Comparison of ENCODE assay signal across 8 mouse cellular contexts in the genomic region with DNA sequence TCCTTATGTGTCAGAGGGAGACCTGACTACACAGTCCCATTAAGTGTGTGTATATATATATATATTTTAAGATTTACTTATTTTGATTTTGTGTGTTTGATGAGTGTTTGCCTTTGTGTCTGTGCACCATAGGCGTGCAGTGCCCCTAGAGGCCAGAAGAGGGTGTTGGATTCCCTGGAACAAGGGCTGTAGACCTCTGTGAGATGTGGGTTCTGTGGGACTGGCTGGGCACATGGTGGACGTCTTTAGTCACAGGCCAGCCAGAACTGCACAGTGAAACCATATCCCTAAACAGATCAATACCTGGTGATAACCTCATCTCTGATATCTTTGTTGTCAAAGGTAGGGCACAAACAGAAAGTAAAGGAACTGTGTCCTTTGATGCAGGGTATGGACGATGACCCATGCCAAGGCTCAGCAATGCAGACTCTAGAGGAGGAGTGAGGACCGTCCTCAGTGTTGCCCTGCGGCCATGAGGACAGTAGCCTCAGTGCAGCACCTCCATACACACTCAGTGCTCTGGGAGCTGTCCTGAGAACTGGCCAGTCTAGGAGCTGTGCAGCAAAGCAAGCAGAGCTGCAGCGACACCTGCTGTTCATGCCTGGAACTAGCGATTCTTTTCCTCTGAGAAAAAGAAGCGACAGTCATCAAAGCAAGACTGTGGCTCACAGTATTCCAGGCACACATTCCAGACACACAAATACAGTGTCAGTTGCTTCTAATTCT. TPM values are rescaled to one million over a fixed set of nuclear protein-coding genes. Genes with fewer than 3 reads are reported as not detected.
DNase-seq lines count a peak whose midpoint lies in the region; ATAC-seq and TF ChIP-seq lines count a peak whose summit lies in the region.

No protein-coding gene starts in this region.

- WGBS in embryonic facial prominence, embryonic 11.5 days = 63% methylated on average over 8 of the region's 8 CpGs

- peak; percentile 77; the same call in 1 of the 2 replicates for ATAC-seq in embryonic facial prominence, embryonic 11.5 days (replicated peaks; ENCODE audit: insufficient number of reproducible peaks, low FRiP score, low TSS enrichment, low read depth)

- dilution Hi-C loops in CH12.LX (cut with MboI; ENCODE audit: extremely low pct_ligation_motif_present, extremely low pct_unique_long_range_greater_than_20kb, low sequenced_read_pairs) = no loop called here

- peaks cover 41 to 93% of the 10 kb centered on the region in 2 experiments for H3K36me3 ChIP-seq in CH12.LX (replicated peaks in 1 of 2; ENCODE audit: control insufficient read depth in 1 of 2, insufficient read depth in 1 of 2, low read length in 1 of 2)
- H3K36me3 ChIP-seq in embryonic facial prominence, embryonic 11.5 days (replicated peaks; ENCODE audit: control insufficient read depth, insufficient read depth, low read depth, low read length) = peaks cover 12% of the 10 kb centered on the region

- H3K27ac ChIP-seq in CH12.LX (ENCODE audit: insufficient read depth, low read depth) = no peak overlapping the region
- H3K27ac ChIP-seq in embryonic facial prominence, embryonic 11.5 days (replicated peaks; ENCODE audit: low read depth, low read length) = no peak overlapping the region

- peak; percentile 49 for TF ChIP-seq RAD21 in CH12.LX (IDR thresholded peaks at IDR 0.05; ENCODE audit: low read depth, low read length)

- H3K4me1 ChIP-seq in CH12.LX (ENCODE audit: control insufficient read depth in 1 of 2, insufficient read depth in 2 of 2) = no peaks in the 10 kb centered on the region
- H3K4me1 ChIP-seq in embryonic facial prominence, embryonic 11.5 days (ENCODE audit: control insufficient read depth, insufficient read depth, low read length) = no peaks in the 10 kb centered on the region

- intact Hi-C loops in heart, postnatal 36 days (cut with DNase I) = loop anchor here (10.0 kb wide), 1 partner anchor 204 kb away; the partner anchor contains the start of gene AI413582

- H3K79me2 ChIP-seq in CH12.LX (replicated peaks; ENCODE audit: control insufficient read depth, extremely low read depth, insufficient read depth, poor library complexity, severe bottlenecking) = no peaks in the 10 kb centered on the region

- TF ChIP-seq POLR2A in CH12.LX (IDR thresholded peaks at IDR 0.05; ENCODE audit: low read depth, low read length) = no peak

- in situ Hi-C loops in CH12.LX (cut with MboI; ENCODE audit: low pct_ligation_motif_present, low pct_unique_long_range_greater_than_20kb, low sequenced_read_pairs) = loop anchor here (10.0 kb wide), 1 partner anchor 124 kb away; no protein-coding TSS in a partner anchor

- DNase-seq in CH12.LX (ENCODE audit: extremely low read depth) = peak; percentile 45
- DNase-seq in adrenal gland, postnatal 25 days = peak; percentile 77
- DNase-seq in embryonic facial prominence, embryonic 11.5 days (ENCODE audit: low spot score) = peak; percentile 81
- peak; percentile 63 to 76 for DNase-seq in heart, postnatal 36 days
- DNase-seq in layer of hippocampus, adult 9-11 months = peak; percentile 66
- DNase-seq in lung, postnatal 14 days = peak; percentile 84
- peak; percentile 83 for DNase-seq in right cerebral cortex, adult 2 months (ENCODE audit: low spot score in 2 of 2)
- peak; percentile 65 for DNase-seq in urinary bladder, postnatal 25 days (ENCODE audit: low spot score)

- TF ChIP-seq EP300 in CH12.LX (IDR thresholded peaks at IDR 0.05; ENCODE audit: low read length) = no peak

- H3K4me3 ChIP-seq in CH12.LX (replicated peaks in 1 of 3; ENCODE audit: low read depth in 2 of 3, low read length in 2 of 3, poor library complexity in 1 of 3) = no peak overlapping the region
- H3K4me3 ChIP-seq in embryonic facial prominence, embryonic 11.5 days (ENCODE audit: low read depth, low read length) = no peak overlapping the region

- H3K9me3 ChIP-seq in CH12.LX (replicated peaks; ENCODE audit: low read length) = peaks cover 25% of the 10 kb centered on the region
- peaks cover 3% of the 10 kb centered on the region; the same call in 1 of the 2 replicates for H3K9me3 ChIP-seq in embryonic facial prominence, embryonic 11.5 days (replicated peaks; ENCODE audit: control insufficient read depth, low read length)

- no peak overlapping the region for H3K9ac ChIP-seq in CH12.LX (ENCODE audit: insufficient read depth, low read depth)
- H3K9ac ChIP-seq in embryonic facial prominence, embryonic 11.5 days (replicated peaks; ENCODE audit: low read length) = no peak overlapping the region

- no peaks in the 10 kb centered on the region for H3K27me3 ChIP-seq in CH12.LX (replicated peaks)
- H3K27me3 ChIP-seq in embryonic facial prominence, embryonic 11.5 days (ENCODE audit: control insufficient read depth, insufficient read depth, low read length) = no peaks in the 10 kb centered on the region

- H3K4me2 ChIP-seq in CH12.LX (ENCODE audit: insufficient read depth, low read depth, poor library complexity, severe bottlenecking) = no peak overlapping the region
- H3K4me2 ChIP-seq in embryonic facial prominence, embryonic 11.5 days (ENCODE audit: low read depth, low read length) = no peak overlapping the region

- peak; percentile 54 to 62; a peak in 3 of 4 replicates for TF ChIP-seq CTCF in CH12.LX (conservative IDR thresholded peaks at IDR 0.05 in 1 of 2, IDR thresholded peaks at IDR 0.05 in 1 of 2; ENCODE audit: low read depth in 2 of 2, low read length in 2 of 2)

TF ChIP-seq in CH12.LX, 34 proteins besides CTCF, POLR2A, EP300 and RAD21:
- TF ChIP-seq GABPA (IDR thresholded peaks at IDR 0.05; ENCODE audit: insufficient replicate concordance, low read depth, low read length) = no peak
- peak; percentile 53 for TF ChIP-seq SMC3 (IDR thresholded peaks at IDR 0.05; ENCODE audit: low read depth, low read length)

RNA-seq across cellular contexts. Expression of gene Spdef, which starts 40.2 kb away (rescaled TPM):
- total RNA-seq in CH12.LX (2012; rRNA removed) = not detected in 2 replicates
- total RNA-seq in CH12.LX (2014; rRNA removed) = not detected in 2 replicates
- polyA plus RNA-seq in CH12.LX (2012; ENCODE audit: insufficient read length, low read depth) = not detected in 2 replicates
- total RNA-seq in adrenal gland, postnatal 25 days (2021) = not detected in 2 replicates
- polyA plus RNA-seq in embryonic facial prominence, embryonic 11.5 days (2014; fragmentation: Nextera tagmentation; extraction: Ambion mirVana) = 0.18 TPM in 1 of 2 replicates, not detected in the other
- not detected for total RNA-seq in heart, postnatal 36 days (2021)

RNA-seq across cellular contexts. Expression of gene D17Wsu92e, which starts 51.5 kb away (rescaled TPM):
- total RNA-seq in CH12.LX (2012; rRNA removed) (44.2 and 46.4 TPM in 2 replicates), CH12.LX (2014; rRNA removed) (33.1 and 34.9 TPM in 2 replicates)
- 70.8 and 73.5 TPM in 2 replicates for polyA plus RNA-seq in CH12.LX (2012; ENCODE audit: insufficient read length, low read depth)
- 170 and 180 TPM in 2 replicates for total RNA-seq in adrenal gland, postnatal 25 days (2021)
- 12.4 and 12.7 TPM in 2 replicates for polyA plus RNA-seq in embryonic facial prominence, embryonic 11.5 days (2014; fragmentation: Nextera tagmentation; extraction: Ambion mirVana)
- 100 to 1,000 TPM; 135 to 140 TPM for total RNA-seq in heart, postnatal 36 days (2021)
